Mouse (Mus musculus) lung, embryonic 14.5 days (tissue): Measurements from ENCODE around the gene Fbxl12. TPM values are rescaled to one million over a fixed set of nuclear protein-coding genes. Genes with fewer than 3 reads are reported as not detected.
A peak's percentile ranks its signal among the peaks of the same experiment; 100 is the strongest.

Source experiments
- ATAC-seq: fragments of 200-750 bp; cut with Nextera tagmentation; 2 replicates; pipeline ENCODE4 v1.8.0; 2017; ENCODE audit warnings: mild to moderate bottlenecking, moderate TSS enrichment, moderate library complexity; ENCODE audit not compliant: insufficient read depth
- DNase-seq: peaks from one replicate; pipeline ENCODE4 v3.0.0-alpha.2; 2015
- H3K27ac ChIP-seq: fragments of 300-500 bp; sonication (generic); 2 replicates; pipeline ENCODE4 v1.5.1; 2014; ENCODE audit warnings: low read depth, mild to moderate bottlenecking, moderate library complexity
- H3K27me3 ChIP-seq: fragments of 300-500 bp; sonication (generic); 2 replicates; pipeline ENCODE4 v1.6.1; 2014; ENCODE audit warnings: low read length, control low read depth; ENCODE audit not compliant: insufficient read depth
- H3K36me3 ChIP-seq: fragments of 300-500 bp; sonication (generic); 2 replicates; pipeline ENCODE4 v1.6.1; 2014; ENCODE audit warnings: control low read depth; ENCODE audit not compliant: insufficient read depth
- H3K4me1 ChIP-seq: fragments of 300-500 bp; sonication (generic); 2 replicates; pipeline ENCODE4 v1.6.1; 2014; ENCODE audit warnings: antibody characterized with exemption, control low read depth; ENCODE audit not compliant: insufficient read depth
- H3K4me2 ChIP-seq: fragments of 300-500 bp; sonication (generic); 2 replicates; pipeline ENCODE4 v1.6.1; 2014; ENCODE audit warnings: mild to moderate bottlenecking
- H3K4me3 ChIP-seq: fragments of 300-500 bp; sonication (generic); 2 replicates; pipeline ENCODE4 v1.5.1; 2014; ENCODE audit warnings: low read depth, low read length
- H3K9ac ChIP-seq: fragments of 300-500 bp; sonication (generic); 2 replicates; pipeline ENCODE4 v1.6.1; 2014
- H3K9me3 ChIP-seq: fragments of 300-500 bp; sonication (generic); 2 replicates; pipeline ENCODE4 v1.6.1; 2016; ENCODE audit warnings: low read depth, low read length, control low read depth
- CTCF ChIP-seq: IDR thresholded peaks from 2 replicates; pipeline ENCODE4 v1.5.1; 2016; ENCODE audit warnings: antibody characterized with exemption, low read depth
- WGBS: fragments of 180-500 bp; shearing (Covaris S2); extraction: QIAGEN DNeasy Blood & Tissue Kit; methylation state at CpG from one replicate; pipeline ENCODE4 v1.1.7; 2014; 5-methylcytosine and 5-hydroxymethylcytosine counted together
- polyA plus RNA-seq: library from polyadenylated mRNA; unstranded; fragments of >200 nt; fragmentation: Nextera tagmentation; extraction: Ambion mirVana; gene quantifications from 2 replicates; pipeline ENCODE4 v1.2.1, GENCODE M21; 2014

Fbxl12 gene
- polyA plus RNA-seq, 1 experiment from 2014 or later = 15.0 TPM

DNA sequence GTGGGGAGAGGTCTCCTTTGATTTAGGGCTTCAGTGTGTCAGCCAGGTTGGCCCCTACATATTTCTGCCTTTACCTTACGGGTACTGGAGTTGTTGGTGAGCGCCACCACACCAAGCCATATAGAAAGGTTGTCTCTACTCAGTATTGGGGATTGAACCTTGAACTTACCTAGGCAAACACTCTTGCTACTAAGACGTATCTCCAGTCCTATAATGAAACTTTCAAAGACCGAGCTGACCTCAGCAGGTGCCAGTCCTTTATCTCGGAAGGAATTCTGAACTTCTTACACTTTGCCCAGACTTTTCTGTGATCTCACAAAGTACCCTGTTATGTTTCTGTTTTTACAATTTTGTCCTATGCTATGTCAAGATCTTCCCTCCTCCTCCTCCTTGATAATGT is 32.6 kb downstream of the Fbxl12 start:
- WGBS = 73% methylated on average over 5 of the region's 5 CpGs
- DNase-seq (no peak), ATAC-seq (no peak)
- Histone ChIP-seq H3K4me3 (no peak overlapping the region), H3K4me1 (no peaks in the 10 kb centered on the region), H3K9ac (no peak overlapping the region), H3K27me3 (no peaks in the 10 kb centered on the region), H3K27ac (no peak overlapping the region), H3K9me3 (no peaks in the 10 kb centered on the region), H3K36me3 (no peaks in the 10 kb centered on the region), H3K4me2 (no peak overlapping the region)
- TF ChIP-seq CTCF = no peak

DNA sequence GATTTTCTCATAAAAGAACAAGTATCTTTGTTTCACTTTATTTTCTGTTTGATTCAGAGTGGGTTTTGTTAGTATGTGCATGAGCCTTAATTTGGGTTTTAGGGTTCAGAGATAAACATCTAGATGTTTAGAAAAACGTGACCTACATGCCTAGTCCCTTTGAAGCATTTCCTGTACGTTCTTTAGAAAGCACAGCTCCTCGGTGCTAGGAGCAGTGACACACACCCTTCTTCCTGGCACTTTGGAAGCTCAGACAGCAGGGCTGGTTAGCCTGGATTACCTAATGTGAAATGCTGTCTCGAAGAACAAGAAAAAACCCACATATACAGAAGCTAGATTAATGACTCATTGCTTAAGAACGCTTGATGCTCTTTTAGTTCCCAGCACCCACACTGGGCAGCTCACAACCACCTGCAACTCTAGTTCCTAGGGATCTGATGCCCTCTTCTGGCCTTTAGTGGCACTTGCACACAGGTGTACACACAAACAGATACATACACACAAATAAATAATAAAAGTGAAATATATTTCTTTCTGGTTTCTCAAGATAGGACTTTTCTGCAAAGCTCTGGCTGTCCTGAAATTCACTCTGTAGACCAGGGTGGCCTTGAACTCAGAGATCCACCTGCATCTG is 34.6 kb downstream of the Fbxl12 start:
- no peak overlapping the region for H3K4me3 ChIP-seq
- no peaks in the 10 kb centered on the region for H3K9me3 ChIP-seq
- TF ChIP-seq CTCF = peak; percentile 14; the same call in 1 of the 2 replicates
- no peaks in the 10 kb centered on the region for H3K36me3 ChIP-seq
- no peak for DNase-seq
- no peak for ATAC-seq
- no peaks in the 10 kb centered on the region for H3K4me1 ChIP-seq
- H3K27ac ChIP-seq = no peak overlapping the region
- H3K9ac ChIP-seq = no peak overlapping the region
- H3K27me3 ChIP-seq = no peaks in the 10 kb centered on the region
- no peak overlapping the region for H3K4me2 ChIP-seq
- 83% methylated on average over 5 of the region's 5 CpGs for WGBS

DNA sequence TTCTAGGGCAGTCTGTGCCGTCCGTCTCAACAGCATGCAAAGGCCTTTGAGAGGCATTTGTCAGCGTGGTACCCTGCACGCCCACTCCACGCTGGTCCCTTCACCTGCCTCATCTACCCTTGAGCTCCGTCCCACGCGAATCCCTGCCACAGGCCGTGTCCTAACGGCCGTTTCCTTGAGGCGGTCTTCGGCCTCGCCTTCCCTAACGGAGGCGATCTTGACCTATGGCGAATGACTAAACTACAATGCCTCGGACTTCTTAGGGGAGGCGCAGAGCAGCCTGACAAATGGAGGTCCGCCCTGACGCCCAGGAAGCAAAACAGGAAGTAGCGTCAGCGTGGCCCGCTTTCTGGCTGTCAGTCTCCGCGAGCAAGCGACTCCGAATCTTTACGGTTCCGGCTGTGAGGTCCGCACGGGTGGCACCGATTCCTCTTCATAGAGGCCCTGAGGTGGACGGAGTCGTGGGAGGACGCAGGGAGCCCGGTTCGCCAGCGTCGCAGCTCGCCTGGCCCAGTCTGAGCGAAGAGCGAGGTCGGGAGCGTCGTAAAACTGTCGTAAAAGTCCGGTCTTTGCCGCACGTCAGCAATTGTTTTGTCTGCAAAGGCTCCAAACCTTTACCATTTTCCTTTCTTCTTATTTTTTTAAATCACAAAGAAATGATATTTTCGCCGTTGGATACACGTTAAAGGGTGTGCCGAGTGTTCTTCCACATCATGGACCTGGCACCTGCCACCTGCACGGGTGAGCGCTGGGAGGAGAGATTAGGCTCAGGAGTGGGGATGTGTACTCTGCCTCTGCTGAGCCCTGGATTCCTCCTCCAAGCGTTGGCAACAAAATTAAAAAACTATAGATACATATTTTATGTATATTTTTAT is 37.2 kb downstream of the Fbxl12 start:
- peak overlapping the region; percentile 64 for H3K4me2 ChIP-seq
- no peak for TF ChIP-seq CTCF
- no peaks in the 10 kb centered on the region for H3K36me3 ChIP-seq
- peak overlapping the region; percentile 97 for H3K27ac ChIP-seq
- H3K4me3 ChIP-seq = peak overlapping the region; percentile 64
- no peaks in the 10 kb centered on the region for H3K4me1 ChIP-seq
- under 1% methylated on average over 57 of the region's 57 CpGs for WGBS
- peak; percentile 92 for ATAC-seq
- H3K9me3 ChIP-seq = no peaks in the 10 kb centered on the region
- peak overlapping the region; percentile 86 for H3K9ac ChIP-seq
- no peaks in the 10 kb centered on the region for H3K27me3 ChIP-seq
- DNase-seq = peak; percentile 96

DNA sequence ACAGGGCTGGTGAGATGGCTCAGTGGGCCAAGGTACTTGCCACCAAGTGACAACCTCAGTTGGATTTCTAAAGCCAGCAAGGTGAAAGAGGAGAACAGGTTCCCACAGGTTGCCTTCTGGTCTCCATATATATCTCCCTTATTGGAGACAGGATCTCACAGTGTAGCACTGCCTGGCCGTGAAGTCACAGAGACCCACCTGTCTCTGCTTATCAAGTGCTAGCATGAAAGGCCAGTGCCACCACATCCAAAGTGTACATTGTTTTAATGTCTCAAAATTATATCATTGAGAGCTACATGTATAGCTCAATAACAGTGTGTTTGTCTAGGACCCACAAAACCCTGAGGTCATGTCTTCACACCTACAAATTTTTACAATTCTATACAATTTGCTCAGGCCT is 38.3 kb downstream of the Fbxl12 start:
- no peak overlapping the region for H3K27ac ChIP-seq
- peak overlapping the region; percentile 64 for H3K4me2 ChIP-seq
- 83% methylated on average over 1 of the region's 1 CpGs for WGBS
- H3K9ac ChIP-seq = no peak overlapping the region
- DNase-seq (no peak), ATAC-seq (no peak)
- no peak for TF ChIP-seq CTCF
- no peaks in the 10 kb centered on the region for H3K27me3 ChIP-seq
- H3K4me1 ChIP-seq = no peaks in the 10 kb centered on the region
- peak overlapping the region; percentile 64; the same call in 1 of the 2 replicates for H3K4me3 ChIP-seq
- H3K36me3 ChIP-seq = no peaks in the 10 kb centered on the region
- no peaks in the 10 kb centered on the region for H3K9me3 ChIP-seq

DNA sequence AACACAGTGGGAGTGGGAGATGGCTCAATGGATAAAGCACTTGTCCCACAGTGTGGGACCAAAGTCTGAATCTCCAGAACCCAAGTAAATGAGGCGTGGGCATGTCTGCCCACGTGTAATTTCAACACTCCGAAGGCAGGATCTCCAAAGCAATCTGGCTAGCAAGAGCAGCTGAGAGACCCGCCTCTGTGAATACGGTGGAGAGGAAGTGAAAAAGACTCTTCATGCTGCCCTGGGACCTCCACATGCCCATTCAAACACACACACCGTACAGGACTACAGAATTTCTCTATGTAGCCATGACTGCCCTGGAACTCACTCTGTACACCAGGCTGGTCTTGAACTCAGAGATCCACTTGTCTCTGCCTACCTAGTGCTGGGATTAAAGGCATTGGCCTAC is 43.3 kb downstream of the Fbxl12 start:
- H3K4me2 ChIP-seq = no peak overlapping the region
- 83% methylated on average over 6 of the region's 6 CpGs for WGBS
- peaks cover 5% of the 10 kb centered on the region; the same call in 1 of the 2 replicates for H3K36me3 ChIP-seq
- H3K4me1 ChIP-seq = no peaks in the 10 kb centered on the region
- H3K27ac ChIP-seq = no peak overlapping the region
- no peak overlapping the region for H3K4me3 ChIP-seq
- H3K9ac ChIP-seq = no peak overlapping the region
- DNase-seq (no peak), ATAC-seq (no peak)
- H3K27me3 ChIP-seq = no peaks in the 10 kb centered on the region
- TF ChIP-seq CTCF = no peak
- no peaks in the 10 kb centered on the region for H3K9me3 ChIP-seq

DNA sequence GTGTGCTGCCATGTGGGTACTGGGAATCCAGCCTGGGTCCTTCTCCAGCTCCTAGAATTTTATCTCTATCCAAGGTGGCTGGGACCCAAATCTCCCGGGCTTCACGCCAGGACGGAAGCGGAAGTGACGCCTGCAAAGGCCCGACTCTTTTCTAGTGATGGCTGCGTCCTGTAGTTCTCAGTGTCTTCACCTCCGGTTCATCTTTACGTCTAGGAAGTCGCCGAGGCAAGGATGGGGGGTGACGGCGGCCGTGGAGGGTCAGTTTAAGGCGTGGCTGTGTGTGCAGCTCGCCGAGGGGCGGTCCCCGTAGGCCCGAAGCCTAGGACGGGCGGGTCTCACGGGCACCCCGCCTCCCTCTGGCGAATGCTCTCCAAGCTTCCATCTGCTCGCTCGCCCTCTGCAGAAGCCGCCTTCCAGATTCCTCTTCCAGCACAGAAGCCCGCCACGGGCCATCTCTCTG is 63.4 kb downstream of the Fbxl12 start, which contains the start of gene Zfp846:
Gene Zfp846 (plus strand): TSS at position 117 of the 460 bp plus-strand sequence.
- peaks cover 4% of the 10 kb centered on the region; the same call in 1 of the 2 replicates for H3K27me3 ChIP-seq
- peak within 1 kb of the TSS; percentile 36 for H3K27ac ChIP-seq
- WGBS = under 1% methylated on average over 30 of the region's 30 CpGs
- H3K4me3 ChIP-seq = peak within 1 kb of the TSS; percentile 56
- DNase-seq (peak; percentile 97), ATAC-seq (peak; percentile 99)
- peak; percentile 23; the same call in 1 of the 2 replicates for TF ChIP-seq CTCF
- peaks cover 5% of the 10 kb centered on the region; the same call in 1 of the 2 replicates for H3K36me3 ChIP-seq
- H3K4me2 ChIP-seq = peak within 1 kb of the TSS; percentile 68
- no peaks in the 10 kb centered on the region for H3K4me1 ChIP-seq
- H3K9ac ChIP-seq = peak within 1 kb of the TSS; percentile 53
- no peaks in the 10 kb centered on the region; the same call in 1 of the 2 replicates for H3K9me3 ChIP-seq

DNA sequence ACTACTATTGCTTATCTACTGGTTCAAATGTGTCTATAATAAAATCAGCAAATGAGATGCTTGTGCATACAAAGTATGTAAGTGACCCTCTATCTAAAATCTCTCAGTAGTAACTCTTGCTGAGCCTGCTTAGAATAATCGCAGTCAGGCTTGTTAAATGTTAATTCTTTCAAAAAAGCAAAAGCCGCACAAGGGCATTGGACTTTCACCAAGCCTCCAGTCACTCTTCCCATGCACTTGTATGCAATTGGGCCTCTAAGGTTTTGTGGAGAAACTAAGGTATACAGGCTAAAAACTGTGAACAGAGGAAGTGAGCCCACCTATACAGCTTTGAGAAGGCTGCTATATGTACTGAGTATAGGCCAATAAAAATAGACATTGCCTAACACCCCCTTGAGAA is 68.0 kb downstream of the Fbxl12 start:
- no peak overlapping the region for H3K4me3 ChIP-seq
- H3K27me3 ChIP-seq = peaks cover 4% of the 10 kb centered on the region; the same call in 1 of the 2 replicates
- H3K9me3 ChIP-seq = no peaks in the 10 kb centered on the region; the same call in 1 of the 2 replicates
- 82% methylated on average over 2 of the region's 2 CpGs for WGBS
- ATAC-seq = no peak
- TF ChIP-seq CTCF = no peak
- no peak overlapping the region for H3K4me2 ChIP-seq
- no peak overlapping the region for H3K9ac ChIP-seq
- no peaks in the 10 kb centered on the region for H3K36me3 ChIP-seq
- H3K27ac ChIP-seq = no peak overlapping the region
- DNase-seq = no peak
- no peaks in the 10 kb centered on the region for H3K4me1 ChIP-seq
